Mouse (Mus musculus): Measurements from ENCODE around the gene Ccdc69.

DNA sequence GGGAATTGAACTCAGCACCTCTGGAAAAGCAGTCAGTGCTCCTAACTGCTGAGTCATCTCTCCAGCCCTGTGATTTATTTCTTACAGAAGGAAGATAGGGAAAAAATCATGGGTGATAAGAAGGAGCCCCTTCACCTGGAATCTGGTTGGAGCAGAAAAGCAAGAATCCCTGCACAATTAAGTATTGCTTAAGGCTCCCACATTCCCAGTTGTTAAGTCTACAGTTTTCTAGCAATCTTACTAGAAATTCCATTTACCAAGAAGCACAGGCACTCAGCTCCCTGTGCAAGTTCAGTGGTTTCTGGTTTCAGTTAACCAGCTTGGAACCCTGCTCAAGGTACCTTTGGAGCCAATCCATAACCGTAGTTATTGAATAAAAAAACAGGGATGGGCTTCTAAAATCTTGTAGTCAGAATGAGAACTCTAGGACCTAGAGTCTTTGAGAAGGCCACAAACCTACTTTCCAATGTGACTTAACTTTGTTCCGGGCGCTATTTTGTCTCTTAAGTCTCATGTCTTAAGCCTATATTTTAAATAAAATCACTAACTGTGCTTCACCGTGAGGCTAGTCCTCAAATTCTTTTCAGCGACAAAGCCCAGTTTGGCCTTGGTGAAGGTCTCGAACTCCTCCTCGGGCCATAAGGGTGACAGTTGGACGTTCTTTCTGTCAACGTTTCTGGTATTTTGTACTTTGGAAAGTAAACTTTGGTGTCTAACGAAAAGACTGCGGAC lies 19.0 kb upstream of the Ccdc69 start:
- TF ChIP-seq POLR2A (IDR thresholded peaks at IDR 0.05; ENCODE audit: extremely low read depth, insufficient read depth, low read length) = no peak
- no peak for TF ChIP-seq CTCF (IDR thresholded peaks at IDR 0.05; ENCODE audit: low read depth, low read length)
